8 mouse cellular contexts compared by ENCODE assay signal in the genomic region with DNA sequence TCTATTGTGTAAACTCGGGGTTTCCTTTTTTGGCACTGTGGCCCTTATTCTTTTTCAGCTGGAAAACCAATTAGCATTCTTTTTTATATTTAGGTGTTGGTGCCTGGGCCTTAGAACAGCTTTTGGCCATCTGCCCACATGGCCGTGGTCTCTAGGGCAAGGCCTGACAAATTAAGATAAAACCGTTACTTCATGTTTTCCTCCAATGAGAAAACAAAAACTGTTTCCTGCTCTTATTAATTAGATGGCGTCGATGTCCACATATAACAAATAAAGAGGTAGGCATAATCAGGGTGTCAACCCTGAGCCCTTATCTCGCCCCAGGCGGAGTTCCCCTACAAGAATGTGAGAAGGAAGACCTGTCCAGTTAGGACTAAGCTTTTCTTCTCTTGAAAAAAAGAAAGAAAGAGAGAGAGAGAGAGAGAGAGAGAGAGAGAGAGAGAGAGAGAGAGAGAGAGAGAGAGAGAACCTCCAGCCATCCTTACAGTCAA.
A peak's percentile ranks its signal among the peaks of the same experiment; 100 is the strongest.
DNase-seq lines count a peak whose midpoint lies in the region; ATAC-seq and TF ChIP-seq lines count a peak whose summit lies in the region.

No protein-coding gene starts in this region.

- no peaks in the 10 kb centered on the region for H3K36me3 ChIP-seq in forebrain, embryonic 10.5 days (replicated peaks)
- H3K36me3 ChIP-seq in hindbrain, embryonic 10.5 days: no peaks in the 10 kb centered on the region
- H3K36me3 ChIP-seq in midbrain, embryonic 12.5 days: no peaks in the 10 kb centered on the region

- peaks cover 28% of the 10 kb centered on the region for H3K4me1 ChIP-seq in forebrain, embryonic 10.5 days
- peaks cover 27% of the 10 kb centered on the region for H3K4me1 ChIP-seq in hindbrain, embryonic 10.5 days (replicated peaks)
- H3K4me1 ChIP-seq in midbrain, embryonic 12.5 days: peaks cover 22% of the 10 kb centered on the region

- DNase-seq in layer of hippocampus, adult 2 months (ENCODE audit: low spot score in 2 of 2): no peak
- no peak for DNase-seq in layer of hippocampus, adult 9-11 months
- DNase-seq in forebrain, embryonic 10.5 days (ENCODE audit: extremely low spot score, low spot score): no peak
- DNase-seq in hindbrain, embryonic 10.5 days (ENCODE audit: low spot score): no peak
- no peak for DNase-seq in spleen, postnatal 4 days (ENCODE audit: low spot score in 2 of 2)
- no peak for DNase-seq in cerebellum, adult 11 months
- DNase-seq in right cerebral cortex, postnatal 36 days (ENCODE audit: low spot score in 2 of 2): no peak

- H3K4me2 ChIP-seq in midbrain, embryonic 12.5 days (replicated peaks): peak overlapping the region; percentile 41

- 0 out of 2 replicates have a peak, but pooled peaks cover 4% of the 10 kb centered on the region for H3K27me3 ChIP-seq in forebrain, embryonic 10.5 days (ENCODE audit: poor library complexity, severe bottlenecking)
- H3K27me3 ChIP-seq in hindbrain, embryonic 10.5 days (ENCODE audit: insufficient read depth, poor library complexity, severe bottlenecking): no peaks in the 10 kb centered on the region
- no peaks in the 10 kb centered on the region for H3K27me3 ChIP-seq in midbrain, embryonic 12.5 days

- no peak overlapping the region for H3K9ac ChIP-seq in midbrain, embryonic 12.5 days (replicated peaks)

- WGBS in forebrain, embryonic 10.5 days: 56% methylated on average over 7 of the region's 7 CpGs
- 50% methylated on average over 7 of the region's 7 CpGs for WGBS in hindbrain, embryonic 10.5 days
- WGBS in midbrain, embryonic 12.5 days: 32% methylated on average over 7 of the region's 7 CpGs

- ATAC-seq in midbrain, embryonic 12.5 days (ENCODE audit: low FRiP score, low read depth): peak; percentile 16; the same call in 1 of the 2 replicates

- H3K27ac ChIP-seq in layer of hippocampus, adult 2 months: peak overlapping the region; percentile 73
- H3K27ac ChIP-seq in forebrain, embryonic 10.5 days: peak overlapping the region; percentile 68
- H3K27ac ChIP-seq in hindbrain, embryonic 10.5 days: peak overlapping the region; percentile 81
- H3K27ac ChIP-seq in midbrain, embryonic 12.5 days (replicated peaks): peak overlapping the region; percentile 68; the same call in 1 of the 2 replicates

- peak overlapping the region; percentile 40 for H3K4me3 ChIP-seq in layer of hippocampus, adult 2 months
- peak overlapping the region; percentile 25 for H3K4me3 ChIP-seq in forebrain, embryonic 10.5 days
- peak overlapping the region; percentile 32; the same call in 1 of the 2 replicates for H3K4me3 ChIP-seq in hindbrain, embryonic 10.5 days
- no peak overlapping the region for H3K4me3 ChIP-seq in midbrain, embryonic 12.5 days

- no peaks in the 10 kb centered on the region for H3K9me3 ChIP-seq in forebrain, embryonic 10.5 days
- H3K9me3 ChIP-seq in hindbrain, embryonic 10.5 days: no peaks in the 10 kb centered on the region
- no peaks in the 10 kb centered on the region for H3K9me3 ChIP-seq in midbrain, embryonic 12.5 days

- TF ChIP-seq CTCF in layer of hippocampus, adult 2 months (conservative IDR thresholded peaks at IDR 0.05): no peak
